Comparison of ENCODE assay signal across 24 mouse cellular contexts in genomic region chrX:159678320-159678835, GRCm38 (mm10). TPM values are rescaled to one million over a fixed set of nuclear protein-coding genes. Genes with fewer than 3 reads are reported as not detected.
DNase-seq lines count a peak whose midpoint lies in the region; ATAC-seq and TF ChIP-seq lines count a peak whose summit lies in the region.
"Had no signal": no experiment of that assay in that cellular context is flagged by ENCODE, and none has a peak within 500 bp of the region (broad histone marks: within the 10 kb centered on the region; RNA-seq: fewer than 3 reads in every experiment).

No protein-coding gene starts in this region.

- no peaks in the 10 kb centered on the region; the same call in 1 of the 2 replicates for H3K36me3 ChIP-seq in spleen, adult 2 months (ENCODE audit: control insufficient read depth, insufficient read depth, low read length)
- H3K36me3 ChIP-seq in splenic B cell, adult 2 months (ENCODE audit: control insufficient read depth, insufficient read depth, low read length, poor library complexity, severe bottlenecking), result no peaks in the 10 kb centered on the region
- no peaks in the 10 kb centered on the region for H3K36me3 ChIP-seq in midbrain, embryonic 10.5 days
- H3K36me3 ChIP-seq: embryonic facial prominence, embryonic 12.5 days; heart, embryonic 10.5 days; hindbrain, embryonic 10.5 days; limb, embryonic 12.5 days; liver, embryonic 12.5 days; stomach, embryonic 15.5 days had no signal

- 34% methylated on average over 5 of the region's 5 CpGs for WGBS in spleen, adult 2 months
- 92% methylated on average over 5 of the region's 5 CpGs for WGBS in midbrain, embryonic 10.5 days

- H3K27ac ChIP-seq in spleen, adult 2 months (ENCODE audit: insufficient read depth, low read length), result peak overlapping the region; percentile 77
- H3K27ac ChIP-seq in midbrain, embryonic 10.5 days (replicated peaks), result no peak overlapping the region
- H3K27ac ChIP-seq: embryonic facial prominence, embryonic 12.5 days; gastrocnemius, adult 2 months; heart, embryonic 10.5 days; hindbrain, embryonic 10.5 days; limb, embryonic 12.5 days; liver, embryonic 12.5 days; stomach, embryonic 15.5 days had no signal

- TF ChIP-seq CTCF in spleen, adult 2 months (IDR thresholded peaks at IDR 0.05; ENCODE audit: extremely low read depth, insufficient read depth, insufficient read length, insufficient replicate concordance), result no peak

- H3K27me3 ChIP-seq in spleen, adult 2 months (ENCODE audit: control insufficient read depth, insufficient read depth, low read length), result no peaks in the 10 kb centered on the region
- H3K27me3 ChIP-seq in splenic B cell, adult 2 months (ENCODE audit: control insufficient read depth, insufficient read depth, low read length, poor library complexity, severe bottlenecking), result no peaks in the 10 kb centered on the region
- peaks cover 99% of the 10 kb centered on the region for H3K27me3 ChIP-seq in midbrain, embryonic 10.5 days (ENCODE audit: low read depth, poor library complexity, severe bottlenecking)
- H3K27me3 ChIP-seq: embryonic facial prominence, embryonic 12.5 days; stomach, embryonic 15.5 days had no signal

- no peaks in the 10 kb centered on the region for H3K9me3 ChIP-seq in midbrain, embryonic 10.5 days (replicated peaks)
- H3K9me3 ChIP-seq: embryonic facial prominence, embryonic 12.5 days; heart, embryonic 10.5 days; hindbrain, embryonic 10.5 days; limb, embryonic 12.5 days; liver, embryonic 12.5 days; megakaryocyte, embryonic 14.5 days; stomach, embryonic 15.5 days had no signal

- no peak overlapping the region for H3K4me3 ChIP-seq in spleen, adult 2 months (ENCODE audit: extremely low read depth, insufficient read depth, insufficient read length)
- H3K4me3 ChIP-seq in midbrain, embryonic 10.5 days, result no peak overlapping the region
- H3K4me3 ChIP-seq: embryonic facial prominence, embryonic 12.5 days; gastrocnemius, adult 2 months; heart, embryonic 10.5 days; hindbrain, embryonic 10.5 days; limb, embryonic 12.5 days; liver, embryonic 12.5 days; megakaryocyte, embryonic 14.5 days; stomach, embryonic 15.5 days had no signal

- peak; percentile 34 for ATAC-seq in common myeloid progenitor, adult 5-6 weeks (replicated peaks; ENCODE audit: low read depth, poor library complexity, severe bottlenecking)
- ATAC-seq in megakaryocyte progenitor cell, adult 5-6 weeks (replicated peaks; ENCODE audit: poor library complexity), result peak; percentile 21
- ATAC-seq: hindbrain, embryonic 16.5 days; intestine, postnatal 0 days; liver, embryonic 12.5 days had no signal

- peaks cover 28% of the 10 kb centered on the region; the same call in 1 of the 2 replicates for H3K4me1 ChIP-seq in spleen, adult 2 months (ENCODE audit: control insufficient read depth, insufficient read depth, insufficient read length)
- 0 out of 2 replicates have a peak, but pooled peaks cover 4% of the 10 kb centered on the region for H3K4me1 ChIP-seq in midbrain, embryonic 10.5 days
- H3K4me1 ChIP-seq: embryonic facial prominence, embryonic 12.5 days; heart, embryonic 10.5 days; limb, embryonic 12.5 days; stomach, embryonic 15.5 days had no signal

- DNase-seq in spleen, adult 2 months (ENCODE audit: low read depth in 1 of 2, low spot score in 2 of 2), result no peak
- no peak for DNase-seq in spleen, adult 18-20 months
- DNase-seq in splenic B cell, adult 2 months (ENCODE audit: low read depth, low spot score), result peak; percentile 62
- DNase-seq in right cerebral cortex, postnatal 10 days (ENCODE audit: low spot score in 2 of 2), result no peak
- no peak for DNase-seq in adrenal gland, postnatal 10 days
- no peak for DNase-seq in midbrain, embryonic 10.5 days (ENCODE audit: low spot score)
- DNase-seq: cerebellum, adult 11 months; cerebellum, postnatal 10 days; gastrocnemius, adult 2 months; kidney, postnatal 25 days; lung, adult 18-20 months; lung, postnatal 10 days; midbrain, embryonic 14.5 days had no signal

- TF ChIP-seq POLR2A in spleen, adult 2 months (IDR thresholded peaks at IDR 0.05; ENCODE audit: low read depth, low read length), result no peak

RNA-seq across cellular contexts. Expression of gene Sh3kbp1, which starts 51.3 kb away (rescaled TPM):
- 30.3 and 33.1 TPM in 2 replicates for polyA plus RNA-seq in spleen, adult 2 months (2012; rRNA removed)
- total RNA-seq in common myeloid progenitor, adult 5-6 weeks (2017), result 78.7 and 80.3 TPM in 2 replicates
- total RNA-seq in megakaryocyte progenitor cell, adult 5-6 weeks (2015), result 92.6 and 99.8 TPM in 2 replicates
- total RNA-seq in megakaryocyte progenitor cell, adult 5-6 weeks (2017), result 105 and 107 TPM in 2 replicates
- 10 to 100 TPM; 52.6 to 58.7 TPM for total RNA-seq in adrenal gland, postnatal 10 days (2021)
- polyA plus RNA-seq in midbrain, embryonic 10.5 days (2016; fragmentation: Nextera tagmentation; extraction: Ambion mirVana), result 21.1 and 26.9 TPM in 2 replicates
